Mouse (Mus musculus) layer of hippocampus, adult 6 months (tissue): ENCODE results near the gene Cnksr2. TPM values are rescaled to one million over a fixed set of nuclear protein-coding genes. Genes with fewer than 3 reads are reported as not detected.

Experiments used
- long read RNA-seq, 2 experiments: library from polyadenylated mRNA; unstranded; transcript quantifications; one replicate each; pipeline ENCODE4 v2.0.0; 2019 to 2020
- polyA plus RNA-seq: library from polyadenylated mRNA; unstranded; fragments of <200 nt; fragmentation: Nextera tagmentation; gene quantifications from 2 replicates; pipeline ENCODE4 v1.2.3, GENCODE M21; 2021

Gene Cnksr2
- 78.6 and 85.0 TPM in 2 replicates for polyA plus RNA-seq
- long read RNA-seq, experiment 1, full-length matches to known transcripts = 3 of 369 reads
- long read RNA-seq, experiment 1, partial matches to known transcripts = 327 of 369 reads
- long read RNA-seq, experiment 1, other reads (novel, unspliced or antisense) = 39 of 369 reads
- long read RNA-seq, experiment 2, full-length matches to known transcripts = 28 of 378 reads
- long read RNA-seq, experiment 2, partial matches to known transcripts = 134 of 378 reads
- long read RNA-seq, experiment 2, other reads (novel, unspliced or antisense) = 216 of 378 reads

DNA sequence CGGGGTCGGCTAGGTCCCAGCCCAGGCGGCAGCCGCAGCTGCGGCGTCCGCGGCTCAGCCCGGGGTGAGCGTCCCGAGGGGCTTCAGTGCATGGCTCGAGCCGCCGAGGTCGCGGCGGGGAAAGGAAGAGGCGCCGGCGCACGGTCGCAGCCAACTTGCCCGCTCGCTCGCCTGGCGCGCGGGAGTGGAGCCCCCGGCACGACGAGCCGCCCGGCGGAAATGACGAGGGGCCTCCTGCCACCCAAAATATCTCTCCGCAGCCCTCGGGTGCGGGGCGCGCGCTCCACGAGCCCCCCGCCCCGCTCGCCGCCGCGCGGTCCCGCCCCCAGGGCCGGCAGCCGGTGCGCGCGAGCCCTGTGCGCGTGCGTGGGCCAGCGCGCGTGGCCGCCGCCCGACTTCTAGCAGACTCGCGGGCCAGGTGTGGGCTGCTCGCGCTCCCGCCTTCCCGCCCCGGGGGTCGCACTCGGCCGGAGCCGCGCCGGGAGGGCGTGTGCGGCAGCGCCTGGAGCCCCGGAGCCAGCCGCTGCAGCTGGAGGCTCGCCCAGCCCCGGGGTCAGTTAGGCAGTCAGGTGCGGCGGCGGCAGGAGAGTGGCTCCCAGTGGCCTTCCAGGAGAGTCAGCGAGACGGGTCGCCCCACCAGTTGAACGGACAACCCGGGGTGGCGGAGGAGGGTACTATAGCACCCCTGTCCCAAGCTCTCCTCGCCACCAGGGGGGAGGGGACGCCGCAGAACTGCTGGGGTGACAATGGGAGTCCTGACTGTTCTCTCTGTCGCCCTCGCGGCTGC, at the start of gene Cnksr2:
Cnksr2 (minus strand) TSS at position 238 of the 787 bp plus-strand sequence.

DNA sequence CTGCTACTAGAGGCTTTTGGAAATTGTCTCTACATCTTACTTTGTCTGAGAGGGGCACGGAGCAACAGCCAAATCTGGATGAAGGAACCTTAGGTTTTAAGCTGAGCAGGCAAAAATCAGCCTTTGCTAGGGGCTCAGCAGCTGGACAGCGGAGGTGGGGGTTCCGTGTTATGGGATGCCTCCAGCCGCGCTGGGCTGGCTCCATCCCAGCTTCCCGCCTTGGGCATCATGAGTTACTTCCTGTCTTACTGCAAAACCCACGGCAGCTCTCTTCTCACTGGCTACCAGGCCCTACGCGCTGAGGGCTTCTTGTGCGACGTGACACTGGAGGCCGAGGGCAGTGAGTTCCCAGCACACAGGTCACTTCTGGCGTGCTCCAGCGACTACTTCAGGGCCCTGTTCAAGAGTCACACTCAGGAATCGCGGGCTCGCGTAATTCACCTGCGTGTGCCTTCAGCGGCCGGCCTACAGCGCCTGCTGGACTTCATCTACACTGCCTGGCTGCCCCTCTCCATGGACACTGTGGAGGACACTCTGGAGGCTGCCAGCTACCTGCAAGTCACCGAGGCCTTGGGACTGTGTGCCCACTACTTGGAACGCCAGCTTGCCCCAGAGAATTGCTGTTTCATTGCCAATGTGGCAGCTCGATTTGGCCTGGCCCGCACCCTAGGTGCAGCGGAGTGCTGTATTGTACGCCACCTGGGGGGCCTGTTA, 224.7 kb downstream of the Cnksr2 start, which contains the start of gene Klhl34:
Klhl34 (plus strand) TSS at position 229 of the 714 bp plus-strand sequence.

Other genes with a start within 250 kb of the Cnksr2 start
- 11.7 and 12.4 TPM in 2 replicates for gene Klhl34, start 224.9 kb downstream of the Cnksr2 start, polyA plus RNA-seq